Mouse (Mus musculus) layer of hippocampus, adult 8-10 months (tissue): ENCODE measurements around the gene Calm1. TPM values are rescaled to one million over a fixed set of nuclear protein-coding genes. Genes with fewer than 3 reads are reported as not detected.

ENCODE experiments used
- DNase-seq, 2 experiments: peaks; one replicate each; pipeline ENCODE4 v3.0.0; 2022; ENCODE audit warnings: low spot score in 2 of 2
- total RNA-seq, 4 experiments: library from RNA; stranded (reverse); gene quantifications; 2 replicates each; pipeline ENCODE4 v1.2.4; 2022

Calm1 gene
- total RNA-seq, 4 experiments from 2014 or later, result 1,770 to 1,934 (median 1,827) TPM

DNA sequence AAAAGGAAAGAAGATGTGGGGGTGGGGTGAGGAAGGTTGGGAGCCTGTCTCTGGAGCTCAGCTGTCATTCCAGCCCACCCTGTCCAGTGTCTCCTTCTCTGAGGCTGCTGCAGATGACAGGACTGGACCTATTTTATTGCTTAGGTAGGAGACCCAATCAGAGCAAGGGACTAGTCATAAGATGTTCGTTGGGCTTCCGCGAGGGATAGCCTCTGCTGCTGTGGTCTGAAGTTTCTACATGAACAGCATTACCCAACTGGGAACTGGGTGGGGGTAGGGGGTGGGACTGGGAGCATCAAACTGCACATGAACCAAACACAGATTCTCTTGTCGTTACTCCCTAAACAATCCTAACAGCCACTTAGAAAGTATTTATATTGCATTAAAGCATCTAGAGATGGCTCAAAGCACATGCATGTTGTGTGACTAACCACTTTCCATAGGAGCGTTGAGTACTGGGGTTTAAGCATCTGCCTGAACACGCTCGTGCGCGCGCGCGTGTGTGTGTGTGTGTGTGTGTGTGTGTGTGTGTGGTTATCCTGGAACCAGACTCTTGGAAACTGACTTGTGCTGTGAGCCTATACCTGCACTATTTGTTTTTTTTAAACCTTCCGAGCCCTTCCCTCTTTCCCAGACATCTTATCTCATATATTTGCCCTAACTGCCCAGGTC is 23.2 kb downstream of the Calm1 start:
- no peak for DNase-seq

- DNase-seq, result no peak
Measured at GRCm38 (mm10) chr12:100223531-100223930, 24.3 kb downstream of the Calm1 start.

- DNase-seq, result no peak
Measured at GRCm38 (mm10) chr12:100225196-100225595, 26.0 kb downstream of the Calm1 start.

DNA sequence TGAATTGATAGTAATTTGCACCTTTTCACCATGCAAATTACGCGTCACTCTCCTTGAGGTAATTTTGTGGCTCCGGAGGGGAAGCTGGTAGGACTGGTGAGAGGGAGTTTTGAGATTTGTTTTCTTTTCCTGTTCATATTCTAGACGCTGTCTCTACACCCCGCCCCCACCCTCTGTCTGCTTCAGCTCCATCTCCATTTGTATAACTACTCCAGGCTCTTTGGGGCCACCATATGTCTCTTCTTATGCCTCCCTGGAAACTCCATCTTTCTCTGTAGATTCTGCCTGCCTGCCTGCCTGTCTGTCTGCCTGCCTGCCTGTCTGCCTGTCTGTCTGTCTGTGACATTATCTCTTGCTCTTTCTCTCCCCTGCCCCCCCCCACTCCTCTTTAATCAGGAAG is 26.8 kb downstream of the Calm1 start:
- no peak for DNase-seq

GRCm38 (mm10) chr12:100226621-100227020 is 27.4 kb downstream of the Calm1 start:
- no peak for DNase-seq

- no peak for DNase-seq
Measured at GRCm38 (mm10) chr12:100228041-100228725, 28.9 kb downstream of the Calm1 start.

- DNase-seq, result no peak
Measured at GRCm38 (mm10) chr12:100234201-100234600, 35.0 kb downstream of the Calm1 start.

DNA sequence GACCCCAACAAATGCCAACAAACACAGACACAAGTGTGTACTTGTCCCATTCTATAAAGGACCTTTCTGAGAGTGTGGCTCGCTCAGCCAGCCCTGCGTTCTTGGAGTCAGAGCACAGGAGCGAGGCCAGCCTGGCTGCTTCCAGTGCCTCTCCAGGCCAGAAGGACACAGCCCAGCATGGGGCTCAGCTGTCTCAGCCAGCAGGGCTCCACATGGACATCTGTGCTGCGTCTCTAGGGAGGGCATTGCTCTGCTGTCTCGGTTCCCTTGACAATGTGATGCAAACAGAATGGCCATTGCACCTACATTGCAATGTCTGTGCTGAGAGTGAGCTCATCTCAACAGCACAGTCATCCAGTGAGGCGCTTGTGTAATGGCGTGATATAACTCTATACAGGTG is 35.7 kb downstream of the Calm1 start:
- DNase-seq, result no peak

DNA sequence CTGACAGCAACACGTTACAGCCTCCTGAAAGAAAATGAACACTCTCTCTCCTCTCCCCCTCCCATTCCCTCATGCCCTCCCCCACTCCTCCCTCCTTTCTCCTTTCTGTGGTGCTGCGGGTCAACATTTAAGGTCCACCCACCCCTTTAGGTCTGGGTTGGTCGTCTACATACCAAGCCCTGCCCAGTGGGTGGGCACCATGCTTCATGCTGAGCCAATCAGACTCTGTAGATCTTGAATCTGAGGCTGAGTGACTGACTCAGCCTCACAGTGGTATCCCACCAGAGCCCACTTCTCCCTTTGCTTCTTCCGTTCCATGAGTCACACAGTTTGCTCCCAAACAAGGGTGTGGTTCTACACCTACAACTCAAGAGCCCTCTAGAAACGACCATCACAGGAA is 36.2 kb downstream of the Calm1 start:
- DNase-seq, result no peak

DNA sequence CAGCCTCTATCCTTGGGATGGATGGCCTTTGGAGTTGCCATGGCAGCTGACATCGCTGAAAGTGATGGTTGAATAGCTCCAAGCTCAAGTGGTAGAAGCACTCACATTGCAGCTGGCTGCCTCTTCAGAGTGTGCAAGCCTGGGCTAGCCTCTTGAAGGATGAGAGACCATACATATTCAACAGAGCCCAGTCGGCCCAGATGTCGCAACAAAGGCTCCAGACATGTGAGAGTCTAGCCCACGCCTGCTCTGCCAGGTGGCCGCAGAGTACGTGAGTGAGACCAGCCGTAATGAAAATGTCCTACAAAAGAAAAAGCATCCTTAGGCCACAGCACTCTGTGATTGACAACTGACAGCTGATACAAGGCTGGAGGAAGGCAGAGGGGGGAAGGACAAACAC is 40.2 kb downstream of the Calm1 start:
- no peak for DNase-seq

GRCm38 (mm10) chr12:100239807-100240206 is 40.6 kb downstream of the Calm1 start:
- DNase-seq, result no peak

- peak; percentile 76 to 84 for DNase-seq
Measured at GRCm38 (mm10) chr12:100241911-100242796, 42.9 kb downstream of the Calm1 start.

GRCm38 (mm10) chr12:100244580-100244979 is 45.3 kb downstream of the Calm1 start:
- peak in 1 of 2 experiments; percentile 64 for DNase-seq

- no peak for DNase-seq
Measured at GRCm38 (mm10) chr12:100249170-100249569, 49.9 kb downstream of the Calm1 start.

DNA sequence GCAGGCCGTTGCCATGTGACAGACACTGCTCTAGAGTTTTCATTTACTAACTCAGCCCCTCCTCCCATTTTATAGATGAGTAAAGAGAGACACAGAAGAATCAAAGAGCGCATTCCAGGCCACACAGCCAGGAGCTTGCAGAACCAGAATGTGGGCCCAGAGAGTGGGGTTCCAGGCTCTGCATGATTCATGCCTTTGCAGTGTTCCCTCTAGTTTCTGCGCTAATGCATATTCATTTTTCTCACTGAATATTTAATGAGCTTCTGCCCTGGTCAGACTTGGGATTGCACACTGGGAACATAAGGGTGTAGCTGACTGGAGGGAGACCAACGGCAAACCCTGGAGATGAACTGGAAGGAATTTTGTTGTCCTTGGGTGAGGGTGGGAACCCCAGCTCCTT is 55.2 kb downstream of the Calm1 start:
- DNase-seq, result no peak

- no peak for DNase-seq
Measured at GRCm38 (mm10) chr12:100255441-100255949, 56.3 kb downstream of the Calm1 start.

DNA sequence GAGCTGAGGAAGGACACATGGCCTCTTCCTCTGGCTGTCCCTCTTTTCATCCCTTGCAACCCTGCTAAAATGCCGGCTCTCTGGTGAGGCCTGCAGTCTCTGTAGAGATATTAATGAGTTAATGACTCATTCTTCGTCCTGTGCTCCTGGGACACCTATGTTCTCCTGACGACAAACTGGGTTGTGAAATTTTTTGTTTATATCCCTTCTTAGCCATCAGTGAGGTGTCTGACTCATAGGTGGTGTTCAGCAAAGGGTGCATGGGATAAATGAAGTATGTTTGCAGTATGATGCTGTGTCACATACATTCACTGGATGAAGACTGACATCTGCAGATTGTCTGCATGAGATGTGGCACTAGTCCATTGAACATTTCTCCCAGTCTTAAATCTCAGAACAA is 58.5 kb downstream of the Calm1 start:
- no peak for DNase-seq

Other genes starting within 250 kb of the Calm1 start
- gene Kcnk13, start 234.9 kb upstream of the Calm1 start, total RNA-seq, result 10 to 100 TPM in 1 of 4 experiments, 1 to 10 TPM in 3; 8.7 to 10.1 (median 8.9) TPM
- 100 to 1,000 TPM; 166 to 190 (median 181) TPM for gene Psmc1, start 89.3 kb upstream of the Calm1 start, total RNA-seq
- 10 to 100 TPM; 16.5 to 21.9 (median 18.1) TPM for gene Nrde2, start 39.8 kb upstream of the Calm1 start, total RNA-seq